Mouse (Mus musculus) embryonic fibroblast, embryonic 13.5 days (primary cell): ENCODE results near the gene Pdcd5.

Source experiments
- CTCF ChIP-seq: IDR thresholded peaks from 2 replicates; pipeline ENCODE4 v1.5.1; 2011; ENCODE audit warnings: mild to moderate bottlenecking, control low read depth, low read length, moderate library complexity, borderline replicate concordance; ENCODE audit not compliant: insufficient read depth
- POLR2A ChIP-seq: IDR thresholded peaks from 2 replicates; pipeline ENCODE4 v1.6.1; 2011; ENCODE audit warnings: low read depth, mild to moderate bottlenecking, control low read depth, low read length, moderate library complexity

DNA sequence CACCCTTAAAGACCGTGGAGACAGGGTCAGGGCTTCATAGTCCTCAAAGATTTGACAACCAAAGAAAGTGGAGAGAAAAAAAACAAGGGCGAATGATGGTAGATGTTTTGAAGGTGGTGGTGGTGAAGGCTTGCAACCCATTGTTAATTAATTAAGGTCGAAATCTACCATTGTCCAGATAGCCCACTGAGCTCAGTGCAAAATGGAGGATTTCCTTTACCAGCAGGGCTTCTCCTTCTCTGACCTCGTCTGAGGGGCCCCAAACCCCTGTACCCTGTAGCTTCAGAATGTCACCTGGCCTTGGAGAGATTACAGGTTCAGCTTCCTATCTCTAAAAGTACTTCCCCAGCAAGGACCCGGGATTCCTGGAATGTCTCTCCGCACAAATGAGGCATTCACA, 10.5 kb upstream of the Pdcd5 start:
- no peak for TF ChIP-seq CTCF
- TF ChIP-seq POLR2A, result no peak
